8 mouse cellular contexts compared by ENCODE assay signal in genomic region chr4:40720910-40721309, GRCm38 (mm10). TPM values are rescaled to one million over a fixed set of nuclear protein-coding genes. Genes with fewer than 3 reads are reported as not detected.
A peak's percentile ranks its signal among the peaks of the same experiment; 100 is the strongest.
DNase-seq lines count a peak whose midpoint lies in the region; ATAC-seq and TF ChIP-seq lines count a peak whose summit lies in the region.

No protein-coding gene starts in this region.

- no peaks in the 10 kb centered on the region for H3K9me3 ChIP-seq in heart, postnatal 0 days (replicated peaks; ENCODE audit: control insufficient read depth, low read length)
- H3K9me3 ChIP-seq in heart, embryonic 11.5 days (replicated peaks; ENCODE audit: control insufficient read depth, low read length) = no peaks in the 10 kb centered on the region
- no peaks in the 10 kb centered on the region for H3K9me3 ChIP-seq in CH12.LX (replicated peaks; ENCODE audit: low read length)

- H3K4me2 ChIP-seq in heart, postnatal 0 days (ENCODE audit: low read depth, low read length) = peak overlapping the region; percentile 76
- H3K4me2 ChIP-seq in heart, embryonic 11.5 days = no peak overlapping the region; the same call in 1 of the 2 replicates
- peak overlapping the region; percentile 84 for H3K4me2 ChIP-seq in CH12.LX (ENCODE audit: insufficient read depth, low read depth, poor library complexity, severe bottlenecking)

- peak overlapping the region; percentile 99 for H3K27ac ChIP-seq in heart, postnatal 0 days (ENCODE audit: low read depth)
- no peak overlapping the region for H3K27ac ChIP-seq in heart, embryonic 11.5 days (ENCODE audit: low read depth, low read length)
- H3K27ac ChIP-seq in CH12.LX (ENCODE audit: insufficient read depth, low read depth) = no peak overlapping the region

- dilution Hi-C loops in CH12.LX (cut with MboI; ENCODE audit: extremely low pct_ligation_motif_present, extremely low pct_unique_long_range_greater_than_20kb, low sequenced_read_pairs) = no loop called here

- H3K27me3 ChIP-seq in heart, postnatal 0 days (ENCODE audit: control insufficient read depth, insufficient read depth, low read length) = no peaks in the 10 kb centered on the region
- H3K27me3 ChIP-seq in heart, embryonic 11.5 days (ENCODE audit: control insufficient read depth, insufficient read depth, low read length) = no peaks in the 10 kb centered on the region
- H3K27me3 ChIP-seq in CH12.LX (replicated peaks) = no peaks in the 10 kb centered on the region

- no peak for TF ChIP-seq POLR2A in CH12.LX (IDR thresholded peaks at IDR 0.05; ENCODE audit: low read depth, low read length)

- in situ Hi-C loops in CH12.LX (cut with MboI; ENCODE audit: low pct_ligation_motif_present, low pct_unique_long_range_greater_than_20kb, low sequenced_read_pairs) = no loop called here

- WGBS in heart, postnatal 0 days = 88% methylated on average over 8 of the region's 8 CpGs
- 92% methylated on average over 8 of the region's 8 CpGs for WGBS in heart, embryonic 11.5 days (ENCODE audit: insufficient replicate concordance)

- no peak for TF ChIP-seq EP300 in heart, postnatal 0 days (IDR thresholded peaks at IDR 0.05; ENCODE audit: low read depth)
- TF ChIP-seq EP300 in CH12.LX (IDR thresholded peaks at IDR 0.05; ENCODE audit: low read length) = no peak

- no peak for DNase-seq in heart, postnatal 0 days (ENCODE audit: low spot score)
- DNase-seq in CH12.LX (ENCODE audit: extremely low read depth) = no peak
- no peak for DNase-seq in right cerebral cortex, postnatal 25 days
- no peak for DNase-seq in right cerebral cortex, adult 18-20 months
- DNase-seq in left cerebral cortex, adult 9 months (ENCODE audit: low spot score in 2 of 2) = no peak

- no peak for TF ChIP-seq RAD21 in CH12.LX (IDR thresholded peaks at IDR 0.05; ENCODE audit: low read depth, low read length)

- TF ChIP-seq CTCF in heart, postnatal 0 days (IDR thresholded peaks at IDR 0.05; ENCODE audit: low read depth) = no peak
- TF ChIP-seq CTCF in CH12.LX (conservative IDR thresholded peaks at IDR 0.05 in 1 of 2, IDR thresholded peaks at IDR 0.05 in 1 of 2; ENCODE audit: low read depth in 2 of 2, low read length in 2 of 2) = no peak

- H3K4me1 ChIP-seq in heart, postnatal 0 days (ENCODE audit: control insufficient read depth, insufficient read depth) = peaks cover 24% of the 10 kb centered on the region
- peaks cover 15% of the 10 kb centered on the region for H3K4me1 ChIP-seq in heart, embryonic 11.5 days (ENCODE audit: control insufficient read depth, insufficient read depth, low read length)
- peaks cover 5 to 28% of the 10 kb centered on the region in 2 experiments; a peak in 3 of 4 replicates for H3K4me1 ChIP-seq in CH12.LX (ENCODE audit: control insufficient read depth in 1 of 2, insufficient read depth in 2 of 2)

- 0 out of 2 replicates have a peak overlapping the region, but pooled peaks have one; percentile 96 for H3K9ac ChIP-seq in heart, postnatal 0 days (replicated peaks; ENCODE audit: low read depth, low read length)
- no peak overlapping the region for H3K9ac ChIP-seq in heart, embryonic 11.5 days (ENCODE audit: low read depth, low read length)
- peak overlapping the region; percentile 91; the same call in 1 of the 2 replicates for H3K9ac ChIP-seq in CH12.LX (ENCODE audit: insufficient read depth, low read depth)

- H3K79me2 ChIP-seq in CH12.LX (replicated peaks; ENCODE audit: control insufficient read depth, extremely low read depth, insufficient read depth, poor library complexity, severe bottlenecking) = peaks cover 28% of the 10 kb centered on the region

- ATAC-seq in heart, postnatal 0 days (ENCODE audit: insufficient read depth, low read depth) = no peak
- no peak for ATAC-seq in heart, embryonic 11.5 days (replicated peaks; ENCODE audit: insufficient number of reproducible peaks, low FRiP score, low TSS enrichment)
- peak; percentile 40 for ATAC-seq in granulocyte monocyte progenitor cell, adult 5-6 weeks (replicated peaks; ENCODE audit: poor library complexity, severe bottlenecking)
- ATAC-seq in monocyte, adult 5-6 weeks (replicated peaks; ENCODE audit: insufficient number of reproducible peaks, low FRiP score, low TSS enrichment, poor library complexity, severe bottlenecking) = peak; percentile 54

- H3K4me3 ChIP-seq in heart, postnatal 0 days (ENCODE audit: low read depth, low read length) = no peak overlapping the region
- H3K4me3 ChIP-seq in heart, embryonic 11.5 days (ENCODE audit: low read depth, low read length) = no peak overlapping the region
- H3K4me3 ChIP-seq in CH12.LX (replicated peaks in 1 of 3; ENCODE audit: low read depth in 2 of 3, low read length in 2 of 3, poor library complexity in 1 of 3) = no peak overlapping the region

- peaks cover 13% of the 10 kb centered on the region for H3K36me3 ChIP-seq in heart, postnatal 0 days (replicated peaks; ENCODE audit: control insufficient read depth, insufficient read depth, low read length)
- H3K36me3 ChIP-seq in heart, embryonic 11.5 days (ENCODE audit: control insufficient read depth, insufficient read depth, low read length) = peaks cover 6% of the 10 kb centered on the region
- peaks cover 8 to 19% of the 10 kb centered on the region in 2 experiments for H3K36me3 ChIP-seq in CH12.LX (replicated peaks in 1 of 2; ENCODE audit: control insufficient read depth in 1 of 2, insufficient read depth in 1 of 2, low read length in 1 of 2)

TF ChIP-seq in CH12.LX, 34 proteins besides CTCF, POLR2A, EP300 and RAD21:
- TF ChIP-seq MAFK (IDR thresholded peaks at IDR 0.05; ENCODE audit: insufficient replicate concordance, low read length) = no peak
- no peak for TF ChIP-seq USF2 (conservative IDR thresholded peaks at IDR 0.05; ENCODE audit: low read depth, low read length)
- no peak for TF ChIP-seq JUND (conservative IDR thresholded peaks at IDR 0.05; ENCODE audit: low read depth, low read length)
- no peak for TF ChIP-seq MYC (IDR thresholded peaks at IDR 0.05; ENCODE audit: low read depth, low read length)
- TF ChIP-seq UBTF (IDR thresholded peaks at IDR 0.05; ENCODE audit: low read depth, low read length) = no peak
- TF ChIP-seq POLR2AphosphoS2 (IDR thresholded peaks at IDR 0.05; ENCODE audit: low read depth, low read length) = no peak
- no peak for TF ChIP-seq ZMIZ1 (IDR thresholded peaks at IDR 0.05; ENCODE audit: low read depth, low read length)
- TF ChIP-seq CHD1 (IDR thresholded peaks at IDR 0.05; ENCODE audit: low read depth, low read length) = no peak
- TF ChIP-seq ZC3H11A (IDR thresholded peaks at IDR 0.05; ENCODE audit: low read depth, low read length) = no peak
- TF ChIP-seq MEF2A (IDR thresholded peaks at IDR 0.05; ENCODE audit: borderline replicate concordance, low read depth, low read length) = no peak
- no peak for TF ChIP-seq NRF1 (IDR thresholded peaks at IDR 0.05; ENCODE audit: low read depth, low read length)
- TF ChIP-seq IRF4 (IDR thresholded peaks at IDR 0.05; ENCODE audit: low read depth, low read length) = no peak

RNA-seq across cellular contexts. Expression of gene Dnaja1, which starts 1.0 kb away (rescaled TPM):
- 20.9 and 27.7 TPM in 2 replicates for total RNA-seq in heart, postnatal 0 days (2014; rRNA removed; ENCODE audit: low replicate concordance)
- 200 and 206 TPM in 2 replicates for polyA plus RNA-seq in heart, postnatal 0 days (2015; fragmentation: Nextera tagmentation; extraction: Ambion mirVana)
- polyA plus RNA-seq in heart, embryonic 11.5 days (2014; fragmentation: Nextera tagmentation; extraction: Ambion mirVana) = 317 and 358 TPM in 2 replicates
- total RNA-seq in CH12.LX (2012; rRNA removed) (67.9 and 127 TPM in 2 replicates), CH12.LX (2014; rRNA removed) (117 and 170 TPM in 2 replicates)
- 412 and 485 TPM in 2 replicates for polyA plus RNA-seq in CH12.LX (2012; ENCODE audit: insufficient read length, low read depth)
- total RNA-seq in granulocyte monocyte progenitor cell, adult 5-6 weeks (2014; fragmentation: Nextera tagmentation) = 127 and 128 TPM in 2 replicates
- total RNA-seq in granulocyte monocyte progenitor cell, adult 5-6 weeks (2017) = 338 and 392 TPM in 2 replicates
- total RNA-seq in monocyte, adult 5-6 weeks (2017) = 358 to 846 TPM (median 373 TPM) in 3 replicates

RNA-seq across cellular contexts. Expression of gene Aptx, which starts 17.9 kb away (rescaled TPM):
- 4.5 and 18.9 TPM in 2 replicates for total RNA-seq in heart, postnatal 0 days (2014; rRNA removed; ENCODE audit: low replicate concordance)
- 28.1 and 29.9 TPM in 2 replicates for polyA plus RNA-seq in heart, postnatal 0 days (2015; fragmentation: Nextera tagmentation; extraction: Ambion mirVana)
- polyA plus RNA-seq in heart, embryonic 11.5 days (2014; fragmentation: Nextera tagmentation; extraction: Ambion mirVana) = 26.4 and 28.0 TPM in 2 replicates
- total RNA-seq in CH12.LX (2012; rRNA removed) (15.1 and 17.0 TPM in 2 replicates), CH12.LX (2014; rRNA removed) (15.8 and 16.6 TPM in 2 replicates)
- 20.2 and 22.0 TPM in 2 replicates for polyA plus RNA-seq in CH12.LX (2012; ENCODE audit: insufficient read length, low read depth)
- total RNA-seq in granulocyte monocyte progenitor cell, adult 5-6 weeks (2014; fragmentation: Nextera tagmentation) = 12.7 and 18.9 TPM in 2 replicates
- 12.2 and 19.9 TPM in 2 replicates for total RNA-seq in granulocyte monocyte progenitor cell, adult 5-6 weeks (2017)
- 5.2 to 14.7 TPM (median 5.3 TPM) in 3 replicates for total RNA-seq in monocyte, adult 5-6 weeks (2017)

RNA-seq across cellular contexts. Expression of gene Smu1, which starts 36.8 kb away (rescaled TPM):
- total RNA-seq in heart, postnatal 0 days (2014; rRNA removed; ENCODE audit: low replicate concordance) = 56.4 and 86.6 TPM in 2 replicates
- polyA plus RNA-seq in heart, postnatal 0 days (2015; fragmentation: Nextera tagmentation; extraction: Ambion mirVana) = 68.6 and 73.6 TPM in 2 replicates
- polyA plus RNA-seq in heart, embryonic 11.5 days (2014; fragmentation: Nextera tagmentation; extraction: Ambion mirVana) = 105 and 123 TPM in 2 replicates
- total RNA-seq in CH12.LX (2012; rRNA removed) (93.4 and 108 TPM in 2 replicates), CH12.LX (2014; rRNA removed) (182 and 183 TPM in 2 replicates)
- 111 and 118 TPM in 2 replicates for polyA plus RNA-seq in CH12.LX (2012; ENCODE audit: insufficient read length, low read depth)
- 79.7 and 86.6 TPM in 2 replicates for total RNA-seq in granulocyte monocyte progenitor cell, adult 5-6 weeks (2014; fragmentation: Nextera tagmentation)
- 136 and 154 TPM in 2 replicates for total RNA-seq in granulocyte monocyte progenitor cell, adult 5-6 weeks (2017)
- total RNA-seq in monocyte, adult 5-6 weeks (2017) = 135 to 185 TPM (median 161 TPM) in 3 replicates

Comparison
In these comparisons a context has a peak if more than half of its experiments do, and no peak if none do; other contexts are left out.
1. ATAC-seq: peak in granulocyte monocyte progenitor cell, adult 5-6 weeks (single experiment) and monocyte, adult 5-6 weeks (single experiment); none in heart, postnatal 0 days (single experiment) and heart, embryonic 11.5 days (single experiment).